Mouse (Mus musculus) mouse trophoblast stem cell (cell line): ENCODE measurements around the gene Dtd1.

ENCODE experiments used
- in situ Hi-C, 2 experiments: fragments of 300-500 bp; cut with MseI, MboI; formaldehyde crosslinking; loops; 2 replicates in 1 of 2; 3 replicates in 1 of 2; pipeline ENCODE4 v1.15.1; 2025

The Dtd1 gene

GRCm38 (mm10) chr2:144768375-144769117 is 168.8 kb downstream of the Dtd1 start:
- in situ Hi-C loops: no loop called here

GRCm38 (mm10) chr2:144769118-144769496 is 169.4 kb downstream of the Dtd1 start:
- in situ Hi-C loops: no loop called here

- in situ Hi-C loops: no loop called here
These were observed 169.9 kb downstream of the Dtd1 start for GRCm38 (mm10) chr2:144769556-144769955.

DNA sequence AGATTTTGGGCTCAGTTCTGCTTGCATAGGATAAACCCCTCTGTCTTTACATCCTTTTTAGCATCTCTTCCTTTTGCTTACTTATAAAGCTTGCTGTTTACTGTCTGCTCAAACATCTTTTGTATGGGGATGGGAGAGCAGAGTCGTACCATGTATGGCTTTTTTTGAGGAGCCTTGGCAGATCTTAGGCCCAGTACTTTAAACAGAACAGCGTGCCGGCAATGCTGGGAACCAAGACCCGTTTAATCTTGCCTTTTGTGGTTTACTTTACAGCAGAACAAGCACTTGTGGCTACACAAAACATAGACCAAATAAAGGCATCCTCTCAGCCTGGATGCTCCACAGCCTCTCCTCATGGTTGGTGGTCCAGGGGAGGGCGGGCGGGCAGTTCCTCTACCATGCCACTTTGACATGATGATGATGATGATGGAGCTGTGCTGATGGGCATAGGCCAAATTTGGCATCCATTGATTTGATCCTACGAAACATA is 170.8 kb downstream of the Dtd1 start:
- in situ Hi-C loops: no loop called here

DNA sequence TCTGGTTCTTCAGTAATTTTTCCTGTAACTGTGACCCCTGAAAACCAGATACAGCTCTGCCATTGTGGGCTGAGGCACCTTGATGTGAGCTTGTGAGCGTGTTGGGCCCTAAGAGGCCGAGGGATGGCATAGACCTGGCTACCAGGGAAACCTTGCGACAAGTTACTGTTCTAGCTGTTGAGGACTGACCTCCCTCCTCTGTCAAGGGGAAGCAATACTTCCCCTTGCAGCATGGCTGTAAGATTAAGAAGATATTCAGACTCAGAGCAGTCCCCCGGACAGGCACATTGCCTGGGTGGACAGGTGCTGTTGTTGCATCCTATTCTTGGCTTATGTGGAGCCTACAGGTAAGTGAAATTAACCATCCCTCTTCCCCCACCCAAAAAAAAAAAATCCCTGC is 172.1 kb downstream of the Dtd1 start:
- in situ Hi-C loops: no loop called here

GRCm38 (mm10) chr2:144774636-144775160 is 175.0 kb downstream of the Dtd1 start:
- in situ Hi-C loops: no loop called here

- in situ Hi-C loops: no loop called here
These were observed 175.9 kb downstream of the Dtd1 start for GRCm38 (mm10) chr2:144775626-144776025.

DNA sequence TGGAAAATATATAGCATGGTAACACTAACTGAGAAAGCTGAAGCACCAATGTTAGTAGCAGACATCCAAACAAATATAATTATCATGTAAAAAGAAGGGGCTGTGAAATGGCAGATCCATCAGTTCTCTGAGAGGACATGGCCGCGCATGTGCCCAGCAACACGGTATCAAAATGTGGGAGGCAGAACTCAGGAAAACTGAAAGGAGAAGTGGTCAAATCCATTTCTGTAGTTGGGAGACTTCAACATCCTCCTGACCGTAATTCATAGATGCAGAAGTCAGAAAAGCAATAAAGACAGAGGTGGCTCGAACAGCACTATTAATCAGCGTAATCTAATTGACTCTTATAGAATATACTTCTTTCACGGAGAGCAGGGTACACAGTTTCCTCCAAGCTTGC is 179.6 kb downstream of the Dtd1 start:
- in situ Hi-C loops: no loop called here

GRCm38 (mm10) chr2:144780731-144781130 is 181.0 kb downstream of the Dtd1 start:
- in situ Hi-C loops: no loop called here

- in situ Hi-C loops: no loop called here
These were observed 182.2 kb downstream of the Dtd1 start for GRCm38 (mm10) chr2:144781871-144782270.

DNA sequence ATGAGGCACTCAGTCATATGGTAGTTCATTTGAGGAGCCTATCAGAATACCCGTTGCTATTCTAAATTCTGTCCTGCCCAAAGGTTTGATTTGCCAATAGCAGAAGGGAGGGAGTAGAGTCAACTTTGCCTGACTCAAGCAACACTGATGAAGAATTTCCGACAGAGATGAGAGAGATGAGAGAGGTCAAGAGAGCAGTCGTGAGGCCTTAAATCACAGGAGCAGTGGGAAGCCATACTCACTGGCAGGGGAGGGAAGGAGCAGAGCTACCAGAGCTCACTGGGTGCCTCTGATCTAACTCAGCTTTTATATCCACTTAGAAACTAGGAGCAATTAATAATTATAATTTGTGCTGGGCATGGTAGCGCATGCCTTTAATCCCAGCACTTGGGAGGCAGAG is 182.8 kb downstream of the Dtd1 start:
- in situ Hi-C loops: no loop called here

- in situ Hi-C loops: no loop called here
These were observed 183.5 kb downstream of the Dtd1 start for GRCm38 (mm10) chr2:144783190-144783589.

- in situ Hi-C loops: no loop called here
These were observed 184.1 kb downstream of the Dtd1 start for GRCm38 (mm10) chr2:144783831-144784230.

GRCm38 (mm10) chr2:144791671-144792294 is 192.1 kb downstream of the Dtd1 start:
- in situ Hi-C loops: no loop called here

DNA sequence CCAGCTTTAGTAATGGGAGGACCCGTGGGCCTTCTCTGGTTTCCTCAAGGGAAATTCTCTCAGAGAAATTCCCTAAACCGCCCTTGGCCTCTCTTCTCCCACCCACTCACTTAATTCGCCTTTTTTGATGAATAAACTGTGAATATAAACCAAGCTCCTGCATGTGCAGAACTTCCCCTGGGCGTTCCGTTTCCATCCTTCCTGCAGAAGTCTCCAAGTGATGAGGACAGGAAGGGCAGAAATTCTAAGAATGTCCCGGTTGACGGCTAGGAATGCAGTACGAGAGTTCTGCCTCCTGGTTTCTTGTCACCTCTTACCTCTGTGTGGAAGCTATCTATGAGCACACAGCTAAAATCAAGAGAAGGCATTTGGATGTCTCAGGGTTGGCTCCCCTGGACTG is 197.8 kb downstream of the Dtd1 start:
- in situ Hi-C loops: no loop called here

DNA sequence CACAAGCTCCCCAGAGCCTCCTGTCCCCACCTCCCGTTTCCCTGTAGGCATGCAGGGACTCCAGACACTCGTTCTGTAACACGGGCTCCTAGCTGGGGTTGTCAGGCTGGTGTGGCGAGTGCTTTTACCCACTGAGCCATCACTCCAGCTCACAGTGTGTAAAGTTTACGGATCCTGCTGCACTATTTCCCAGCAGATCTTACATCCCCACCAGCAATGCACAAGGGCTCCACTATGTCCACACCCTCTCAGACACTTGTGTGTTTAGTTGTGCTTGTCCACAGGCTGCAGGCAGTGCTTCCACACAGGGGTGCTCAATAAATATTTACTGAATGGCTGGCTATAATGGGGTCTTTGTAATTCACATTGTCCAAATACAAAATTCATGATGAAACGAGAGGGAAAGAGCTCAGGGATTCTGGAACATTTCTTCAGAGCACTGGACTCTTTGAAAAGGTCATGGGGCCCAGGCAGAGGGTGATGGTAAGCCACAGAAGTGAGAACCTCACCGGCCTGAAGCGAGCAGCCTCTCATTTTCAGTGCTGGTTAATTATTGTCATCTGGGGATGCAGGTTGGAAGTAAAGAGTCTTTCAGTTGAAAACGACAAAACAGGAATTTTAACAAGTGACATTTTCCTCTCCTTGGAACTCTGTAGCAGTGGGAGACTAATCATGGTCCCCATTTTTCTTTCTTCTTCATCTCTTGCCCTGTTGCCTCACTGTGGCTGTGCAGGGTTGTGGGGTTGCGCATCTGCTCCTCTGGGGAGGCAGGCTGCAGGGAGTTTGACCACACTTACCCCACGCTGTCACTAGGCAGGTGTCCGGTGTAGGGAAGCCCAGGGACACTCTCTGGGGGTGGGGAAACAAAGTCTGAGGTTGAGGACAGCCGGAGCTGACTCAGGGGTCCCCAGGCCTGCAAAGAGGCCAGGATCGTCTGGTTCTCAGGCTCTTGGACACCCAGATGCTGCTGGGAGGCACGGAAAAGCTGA is 208.4 kb downstream of the Dtd1 start:
- in situ Hi-C loops: no loop called here
